Mouse (Mus musculus) kidney, embryonic 14.5 days (tissue): ENCODE results near the gene Gtf3c4. TPM values are rescaled to one million over a fixed set of nuclear protein-coding genes. Genes with fewer than 3 reads are reported as not detected.

ENCODE experiments used
- polyA plus RNA-seq: library from polyadenylated mRNA; unstranded; fragments of >200 nt; fragmentation: Nextera tagmentation; extraction: Ambion mirVana; gene quantifications from 2 replicates; pipeline ENCODE4 v1.2.1, GENCODE M21; 2014

The Gtf3c4 gene
- polyA plus RNA-seq, 1 experiment from 2014 or later, result 31.7 TPM

Other genes with a start within 250 kb of the Gtf3c4 start
- gene Gfi1b, start 218.4 kb downstream of the Gtf3c4 start, polyA plus RNA-seq, result 0.45 and 0.49 TPM in 2 replicates
- 14.8 and 22.2 TPM in 2 replicates for gene Tsc1, start 199.1 kb downstream of the Gtf3c4 start, polyA plus RNA-seq
- gene Spaca9, start 140.6 kb downstream of the Gtf3c4 start, polyA plus RNA-seq, result 4.0 and 4.9 TPM in 2 replicates
- gene Ak8, start 140.2 kb downstream of the Gtf3c4 start, polyA plus RNA-seq, result 0.84 and 0.97 TPM in 2 replicates
- 9.4 and 20.0 TPM in 2 replicates for gene Ddx31, start within 50 bp of the Gtf3c4 start, polyA plus RNA-seq
- not detected in 2 replicates for gene Barhl1, start 76.3 kb upstream of the Gtf3c4 start, polyA plus RNA-seq
- gene Cfap77, start 214.7 kb upstream of the Gtf3c4 start, polyA plus RNA-seq, result 0.37 and 0.51 TPM in 2 replicates
- gene Ttf1, start 219.9 kb upstream of the Gtf3c4 start, polyA plus RNA-seq, result 9.4 and 10.9 TPM in 2 replicates